Mouse (Mus musculus) stomach, postnatal 0 days (tissue): ENCODE data around the gene Abhd17b. TPM values are rescaled to one million over a fixed set of nuclear protein-coding genes. Genes with fewer than 3 reads are reported as not detected.
"Not testable (repeated sequence)": the region's sequence is repeated elsewhere in the genome, so short reads cannot be mapped to it uniquely, and the experiment has no call there.

Experiments
- ATAC-seq: fragments of 200-750 bp; cut with Nextera tagmentation; 2 replicates; pipeline ENCODE4 v1.8.0; 2017; ENCODE audit not compliant: low FRiP score, low TSS enrichment
- DNase-seq: peaks from one replicate; pipeline ENCODE4 v3.0.0-alpha.2; 2016; ENCODE audit warnings: low spot score
- H3K27ac ChIP-seq: fragments of 300-500 bp; sonication (generic); replicated peaks from 2 replicates; pipeline ENCODE4 v1.5.1; 2014; ENCODE audit warnings: mild to moderate bottlenecking, control low read depth
- H3K27me3 ChIP-seq: fragments of 300-500 bp; sonication (generic); 2 replicates; pipeline ENCODE4 v1.6.1; 2014; ENCODE audit warnings: low read length; ENCODE audit not compliant: control insufficient read depth, insufficient read depth
- H3K36me3 ChIP-seq: fragments of 300-500 bp; sonication (generic); 2 replicates; pipeline ENCODE4 v1.6.1; 2014; ENCODE audit warnings: low read length, mixed read lengths; ENCODE audit not compliant: control insufficient read depth, insufficient read depth
- H3K4me1 ChIP-seq: fragments of 300-500 bp; sonication (generic); replicated peaks from 2 replicates; pipeline ENCODE4 v1.6.1; 2014; ENCODE audit warnings: antibody characterized with exemption; ENCODE audit not compliant: control insufficient read depth, insufficient read depth
- H3K4me2 ChIP-seq: fragments of 300-500 bp; sonication (generic); replicated peaks from 2 replicates; pipeline ENCODE4 v1.6.1; 2014; ENCODE audit warnings: low read depth, mild to moderate bottlenecking, control low read depth, moderate library complexity
- H3K4me3 ChIP-seq: fragments of 300-500 bp; sonication (generic); 2 replicates; pipeline ENCODE4 v1.5.1; 2014; ENCODE audit warnings: low read depth, low read length, control low read depth
- H3K9ac ChIP-seq: fragments of 300-500 bp; sonication (generic); 2 replicates; pipeline ENCODE4 v1.6.1; 2014; ENCODE audit warnings: mild to moderate bottlenecking, low read length, control low read depth, mixed read lengths
- H3K9me3 ChIP-seq: fragments of 300-500 bp; sonication (generic); 2 replicates; pipeline ENCODE4 v1.6.1; 2016; ENCODE audit warnings: low read length; ENCODE audit not compliant: control insufficient read depth
- CTCF ChIP-seq: IDR thresholded peaks from 2 replicates; pipeline ENCODE4 v1.5.1; 2016; ENCODE audit warnings: antibody characterized with exemption, low read depth, mild to moderate bottlenecking, moderate library complexity
- EP300 ChIP-seq: optimal IDR thresholded peaks from 2 replicates; pipeline ENCODE3; 2016; ENCODE audit warnings: antibody characterized with exemption
- WGBS: fragments of 180-500 bp; shearing (Covaris S2); extraction: QIAGEN DNeasy Blood & Tissue Kit; methylation state at CpG from one replicate; pipeline ENCODE4 v1.1.7; 2014; 5-methylcytosine and 5-hydroxymethylcytosine counted together
- polyA plus RNA-seq: library from polyadenylated mRNA; unstranded; fragments of >200 nt; fragmentation: Nextera tagmentation; extraction: Ambion mirVana; gene quantifications from 2 replicates; pipeline ENCODE4 v1.2.1, GENCODE M21; 2015

Abhd17b gene
- polyA plus RNA-seq, 1 experiment from 2014 or later = 19.3 TPM

GRCm38 (mm10) chr19:21611725-21612575, 41.0 kb upstream of the Abhd17b start:
- H3K9me3 ChIP-seq = no peaks in the 10 kb centered on the region
- 74% methylated on average over 9 of the region's 9 CpGs for WGBS
- no peak for ATAC-seq
- H3K27me3 ChIP-seq = no peaks in the 10 kb centered on the region
- H3K4me3 ChIP-seq = no peak overlapping the region
- no peak overlapping the region for H3K9ac ChIP-seq
- no peak overlapping the region for H3K27ac ChIP-seq
- TF ChIP-seq CTCF (no peak), EP300 (no peak)
- H3K36me3 ChIP-seq = no peaks in the 10 kb centered on the region
- no peaks in the 10 kb centered on the region for H3K4me1 ChIP-seq
- no peak overlapping the region for H3K4me2 ChIP-seq
- DNase-seq = no peak

- Histone ChIP-seq H3K9me3 (no peaks in the 10 kb centered on the region), H3K36me3 (no peaks in the 10 kb centered on the region), H3K9ac (no peak overlapping the region), H3K4me2 (no peak overlapping the region), H3K27ac (no peak overlapping the region), H3K4me1 (no peaks in the 10 kb centered on the region), H3K4me3 (no peak overlapping the region), H3K27me3 (no peaks in the 10 kb centered on the region)
- TF ChIP-seq EP300 (no peak), CTCF (no peak)
- DNase-seq (no peak), ATAC-seq (no peak)
- WGBS = 93% methylated on average over 3 of the region's 3 CpGs
Observed at GRCm38 (mm10) chr19:21615801-21616200, 37.2 kb upstream of the Abhd17b start.

- no peak overlapping the region for H3K4me2 ChIP-seq
- TF ChIP-seq CTCF (no peak), EP300 (no peak)
- no peak overlapping the region for H3K27ac ChIP-seq
- no peak overlapping the region for H3K4me3 ChIP-seq
- ATAC-seq (no peak), DNase-seq (no peak)
- no peaks in the 10 kb centered on the region for H3K9me3 ChIP-seq
- WGBS = 78% methylated on average over 3 of the region's 3 CpGs
- no peaks in the 10 kb centered on the region for H3K4me1 ChIP-seq
- H3K27me3 ChIP-seq = no peaks in the 10 kb centered on the region
- H3K36me3 ChIP-seq = no peaks in the 10 kb centered on the region
- H3K9ac ChIP-seq = no peak overlapping the region
Observed at GRCm38 (mm10) chr19:21623410-21624147, 29.4 kb upstream of the Abhd17b start.

GRCm38 (mm10) chr19:21624148-21624535, 28.8 kb upstream of the Abhd17b start:
- no peak for ATAC-seq
- no peak for DNase-seq
- Histone ChIP-seq H3K27me3 (no peaks in the 10 kb centered on the region), H3K4me1 (no peaks in the 10 kb centered on the region), H3K9me3 (no peaks in the 10 kb centered on the region), H3K4me2 (no peak overlapping the region), H3K27ac (no peak overlapping the region), H3K4me3 (no peak overlapping the region), H3K36me3 (no peaks in the 10 kb centered on the region), H3K9ac (no peak overlapping the region)
- WGBS = 83% methylated on average over 4 of the region's 4 CpGs
- TF ChIP-seq EP300 = no peak
- no peak for TF ChIP-seq CTCF

- TF ChIP-seq CTCF (no peak), EP300 (no peak)
- no peak overlapping the region for H3K9ac ChIP-seq
- H3K4me2 ChIP-seq = no peak overlapping the region
- H3K27me3 ChIP-seq = no peaks in the 10 kb centered on the region
- H3K27ac ChIP-seq = no peak overlapping the region
- no peak overlapping the region for H3K4me3 ChIP-seq
- H3K36me3 ChIP-seq = no peaks in the 10 kb centered on the region
- WGBS = 83% methylated on average over 6 of the region's 6 CpGs
- no peaks in the 10 kb centered on the region for H3K4me1 ChIP-seq
- no peak for DNase-seq
- ATAC-seq = no peak
- H3K9me3 ChIP-seq = no peaks in the 10 kb centered on the region
Observed at GRCm38 (mm10) chr19:21626271-21626988, 26.6 kb upstream of the Abhd17b start.

GRCm38 (mm10) chr19:21628440-21628839, 24.5 kb upstream of the Abhd17b start:
- H3K9ac ChIP-seq, H3K27ac ChIP-seq, H3K27me3 ChIP-seq, H3K4me2 ChIP-seq, H3K4me3 ChIP-seq, H3K36me3 ChIP-seq, H3K9me3 ChIP-seq, DNase-seq, H3K4me1 ChIP-seq: not testable (repeated sequence)
- 60% methylated on average over 7 of the region's 11 CpGs for WGBS
- ATAC-seq = peak; percentile 40; the same call in 1 of the 2 replicates
